Mouse (Mus musculus) bone marrow, adult 2 months (tissue): ENCODE results near the gene Vmn1r21. TPM values are rescaled to one million over a fixed set of nuclear protein-coding genes. Genes with fewer than 3 reads are reported as not detected.

Experiments
- H3K27ac ChIP-seq: fragments of 200-500 bp; 2 replicates; pipeline ENCODE4 v1.5.1; 2012; ENCODE audit warnings: low read depth, mild to moderate bottlenecking, control low read depth, inconsistent platforms, low read length; ENCODE audit not compliant: control insufficient read depth, poor library complexity, insufficient read depth
- H3K4me1 ChIP-seq: fragments of 200-500 bp; 2 replicates; pipeline ENCODE4 v1.6.1; 2011; ENCODE audit warnings: low read length; ENCODE audit not compliant: control insufficient read depth, insufficient read depth
- H3K4me3 ChIP-seq: fragments of 200-500 bp; replicated peaks from 2 replicates; pipeline ENCODE3; 2011; ENCODE audit warnings: mild to moderate bottlenecking, low read depth, low read length, control low read depth; ENCODE audit not compliant: control insufficient read depth
- CTCF ChIP-seq: fragments of 200-500 bp; IDR thresholded peaks from 2 replicates; pipeline ENCODE4 v1.5.1; 2011; ENCODE audit warnings: low read length, control low read depth; ENCODE audit not compliant: control insufficient read depth, insufficient read depth
- POLR2A ChIP-seq: fragments of 200-500 bp; IDR thresholded peaks from 2 replicates; pipeline ENCODE4 v1.6.1; 2011; ENCODE audit warnings: low read depth, mild to moderate bottlenecking, control low read depth, low read length, borderline replicate concordance; ENCODE audit not compliant: control insufficient read depth
- WGBS: fragments of 180-500 bp; shearing (Covaris S2); methylation state at CpG from one replicate; pipeline ENCODE4 v1.1.7; 2018; 5-methylcytosine and 5-hydroxymethylcytosine counted together
- polyA plus RNA-seq: library from polyadenylated mRNA; stranded (reverse); fragments of >200 nt; gene quantifications from 2 replicates; pipeline ENCODE4 v1.2.4, GENCODE M21; 2011; ENCODE audit warnings: low replicate concordance; ENCODE audit not compliant: missing spikeins, insufficient read depth, insufficient read length

The Vmn1r21 gene
- polyA plus RNA-seq, 1 experiment = not detected

GRCm38 (mm10) chr6:57795835-57796234 lies 54.3 kb downstream of the Vmn1r21 start:
- no peak overlapping the region for H3K4me3 ChIP-seq
- TF ChIP-seq POLR2A (no peak), CTCF (no peak)
- no peak overlapping the region for H3K27ac ChIP-seq
- WGBS = 45% methylated on average over 3 of the region's 3 CpGs
- H3K4me1 ChIP-seq = no peaks in the 10 kb centered on the region

Other genes with a start within 250 kb of the Vmn1r21 start
- 2.3 and 4.1 TPM in 2 replicates for gene Pyurf, start 158.3 kb downstream of the Vmn1r21 start, polyA plus RNA-seq
- 6.5 and 12.2 TPM in 2 replicates for gene Lancl2, start 147.8 kb downstream of the Vmn1r21 start, polyA plus RNA-seq
- gene Vopp1, start 25.2 kb downstream of the Vmn1r21 start, polyA plus RNA-seq = 53.6 and 71.9 TPM in 2 replicates
- gene Vmn1r22, start 57.7 kb upstream of the Vmn1r21 start, polyA plus RNA-seq = not detected in 2 replicates
- not detected in 2 replicates for gene Vmn1r23, start 76.5 kb upstream of the Vmn1r21 start, polyA plus RNA-seq
- not detected in 2 replicates for gene Vmn1r24, start 111.2 kb upstream of the Vmn1r21 start, polyA plus RNA-seq
- gene Vmn1r25, start 130.5 kb upstream of the Vmn1r21 start, polyA plus RNA-seq = not detected in 2 replicates
- not detected in 2 replicates for gene Vmn1r26, start 164.8 kb upstream of the Vmn1r21 start, polyA plus RNA-seq